Mouse (Mus musculus): ENCODE measurements around the gene Hist1h2af. TPM values are rescaled to one million over a fixed set of nuclear protein-coding genes. Genes with fewer than 3 reads are reported as not detected.
"Not testable (repeated sequence)": the region's sequence is repeated elsewhere in the genome, so short reads cannot be mapped to it uniquely, and the experiment has no call there.

Gene Hist1h2af
- 3.3 and 4.9 TPM in 2 replicates for polyA plus RNA-seq (2015; fragmentation: Nextera tagmentation; extraction: Ambion mirVana)

DNA sequence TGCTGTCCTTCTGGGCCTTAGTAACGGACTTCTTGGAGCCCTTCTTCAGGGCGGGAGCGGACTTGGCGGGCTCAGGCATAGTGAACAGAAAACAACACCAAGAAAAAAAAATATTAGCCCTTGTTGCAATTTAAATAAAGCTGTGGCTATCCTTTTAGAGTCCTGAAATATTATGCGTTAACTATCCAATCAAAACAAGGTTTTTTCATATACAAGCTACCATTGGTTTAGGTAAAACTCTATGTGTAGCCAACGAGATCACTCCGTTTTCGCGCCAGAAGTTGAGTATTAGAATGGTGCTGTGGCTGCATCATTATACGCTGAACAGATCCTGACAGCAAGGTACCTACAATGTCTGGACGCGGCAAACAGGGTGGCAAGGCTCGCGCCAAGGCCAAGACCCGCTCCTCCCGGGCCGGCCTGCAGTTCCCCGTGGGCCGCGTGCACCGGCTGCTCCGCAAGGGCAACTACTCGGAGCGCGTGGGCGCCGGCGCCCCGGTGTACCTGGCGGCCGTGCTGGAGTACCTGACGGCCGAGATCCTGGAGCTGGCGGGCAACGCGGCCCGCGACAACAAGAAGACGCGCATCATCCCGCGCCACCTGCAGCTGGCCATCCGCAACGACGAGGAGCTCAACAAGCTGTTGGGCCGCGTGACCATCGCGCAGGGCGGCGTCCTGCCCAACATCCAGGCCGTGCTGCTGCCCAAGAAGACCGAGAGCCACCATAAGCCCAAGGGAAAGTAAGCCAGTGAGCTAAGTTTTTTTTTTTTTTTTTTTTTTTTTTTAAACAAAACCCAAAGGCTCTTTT is at the start of gene Hist1h2af:
Gene Hist1h2af, plus strand, starts transcription at position 347 of the 808 bp plus-strand sequence.
- ATAC-seq (replicated peaks; ENCODE audit: low FRiP score, low read depth) (peak; percentile 16; the same call in 1 of the 2 replicates), DNase-seq (ENCODE audit: low spot score) (peak; percentile 97)
- not testable (repeated sequence) for H3K27me3 ChIP-seq (ENCODE audit: insufficient read depth, low read length); H3K36me3 ChIP-seq (ENCODE audit: insufficient read depth, low read length); H3K9me3 ChIP-seq (replicated peaks; ENCODE audit: low read length)
- Histone ChIP-seq H3K27ac (peak within 1 kb of the TSS; percentile 97), H3K4me2 (ENCODE audit: low read length) (peak within 1 kb of the TSS; percentile 70), H3K4me1 (replicated peaks; ENCODE audit: insufficient read depth, low read length) (peaks cover 13% of the 10 kb centered on the region), H3K4me3 (replicated peaks; ENCODE audit: low read depth, low read length) (peak within 1 kb of the TSS; percentile 49), H3K9ac (ENCODE audit: low read depth, low read length) (peak within 1 kb of the TSS; percentile 78)
- WGBS = 1% methylated on average over 25 of the region's 53 CpGs

DNA sequence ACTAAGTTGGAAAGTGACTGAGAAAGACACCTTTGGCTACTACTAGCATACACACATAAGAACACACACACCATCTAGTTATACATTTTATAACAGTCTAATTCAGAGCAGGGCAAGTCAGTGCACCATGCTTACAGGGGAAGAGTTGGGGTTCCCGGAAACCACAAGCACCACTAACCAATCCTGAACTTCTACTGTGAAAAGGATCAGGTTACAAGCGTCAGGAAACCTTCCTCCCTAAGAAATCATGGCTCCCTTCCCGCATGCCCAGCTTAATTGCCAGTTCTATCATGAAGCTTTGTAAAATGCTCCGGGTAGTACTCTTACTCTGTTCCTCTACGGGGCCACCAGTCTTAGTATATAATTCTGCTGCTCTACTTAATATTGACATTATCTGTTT is 48.4 kb upstream of the Hist1h2af start:
- ATAC-seq (replicated peaks; ENCODE audit: low FRiP score, low read depth) (no peak), DNase-seq (ENCODE audit: low spot score) (no peak)
- Histone ChIP-seq H3K9ac (ENCODE audit: low read depth, low read length) (no peak overlapping the region), H3K27me3 (ENCODE audit: insufficient read depth, low read length) (no peaks in the 10 kb centered on the region), H3K9me3 (replicated peaks; ENCODE audit: low read length) (no peaks in the 10 kb centered on the region), H3K4me1 (replicated peaks; ENCODE audit: insufficient read depth, low read length) (0 out of 2 replicates have a peak, but pooled peaks cover 7% of the 10 kb centered on the region), H3K36me3 (ENCODE audit: insufficient read depth, low read length) (no peaks in the 10 kb centered on the region), H3K4me3 (replicated peaks; ENCODE audit: low read depth, low read length) (no peak overlapping the region), H3K27ac (no peak overlapping the region), H3K4me2 (ENCODE audit: low read length) (no peak overlapping the region)
- 35% methylated on average over 5 of the region's 5 CpGs for WGBS
- no peak for TF ChIP-seq CTCF (IDR thresholded peaks at IDR 0.05; ENCODE audit: low read depth)

DNA sequence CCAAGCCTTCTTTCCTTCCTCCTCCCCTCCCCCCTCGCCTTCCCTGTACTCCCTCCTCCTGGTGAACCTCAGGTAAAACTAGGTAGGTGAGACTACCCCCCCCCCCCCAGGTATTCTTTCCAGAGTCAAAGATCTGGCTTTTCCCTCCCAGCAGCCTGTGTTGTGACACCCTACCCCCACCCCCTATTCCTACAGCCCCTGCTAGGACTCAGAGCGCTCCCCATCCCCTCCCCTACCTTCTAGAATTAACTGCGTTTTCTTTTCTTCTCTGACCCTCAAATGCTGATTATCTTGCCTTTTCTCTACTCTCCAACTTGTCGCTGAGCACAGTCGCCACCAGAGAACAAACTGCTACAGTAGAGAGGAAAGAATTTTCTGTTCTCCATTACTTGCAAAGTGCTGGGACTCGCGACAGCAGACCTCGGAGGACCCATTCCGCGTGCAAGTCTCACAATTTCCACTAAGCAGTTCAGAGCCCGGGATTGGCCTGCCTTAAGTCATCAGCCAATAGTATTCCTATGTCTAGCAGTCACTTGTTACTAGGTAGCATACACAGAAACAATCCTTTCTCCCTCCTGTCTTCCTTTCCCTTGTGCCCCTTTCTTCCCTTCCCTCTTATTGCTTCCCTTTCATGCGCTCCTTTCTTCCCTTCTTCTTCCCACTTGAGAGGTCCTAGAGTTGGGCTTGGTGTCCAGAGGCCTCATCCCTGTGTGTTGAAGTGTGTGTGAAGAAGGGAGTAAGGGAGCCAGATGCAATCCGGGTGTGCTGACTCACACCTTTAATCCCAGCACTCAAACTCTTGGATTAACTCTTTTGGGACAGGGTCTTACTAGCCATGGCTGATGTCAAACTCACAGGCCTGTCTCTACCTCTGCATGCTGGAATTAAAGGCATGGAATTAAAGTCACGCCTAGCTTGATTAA is 45.0 kb upstream of the Hist1h2af start, which contains the start of gene Btn2a2:
Gene Btn2a2, minus strand, starts transcription at position 458 of the 923 bp plus-strand sequence.
- Histone ChIP-seq H3K27ac (no peak within 1 kb of the TSS), H3K27me3 (ENCODE audit: insufficient read depth, low read length) (no peaks in the 10 kb centered on the region), H3K4me1 (replicated peaks; ENCODE audit: insufficient read depth, low read length) (0 out of 2 replicates have a peak, but pooled peaks cover 7% of the 10 kb centered on the region), H3K9ac (ENCODE audit: low read depth, low read length) (no peak within 1 kb of the TSS), H3K4me2 (ENCODE audit: low read length) (peak within 1 kb of the TSS; percentile 62), H3K4me3 (replicated peaks; ENCODE audit: low read depth, low read length) (peak within 1 kb of the TSS; percentile 28; the same call in 1 of the 2 replicates), H3K9me3 (replicated peaks; ENCODE audit: low read length) (no peaks in the 10 kb centered on the region), H3K36me3 (ENCODE audit: insufficient read depth, low read length) (no peaks in the 10 kb centered on the region)
- ATAC-seq (replicated peaks; ENCODE audit: low FRiP score, low read depth) (peak; percentile 97), DNase-seq (ENCODE audit: low spot score) (peak; percentile 98)
- no peak for TF ChIP-seq CTCF (IDR thresholded peaks at IDR 0.05; ENCODE audit: low read depth)
- WGBS = 4% methylated on average over 13 of the region's 14 CpGs

DNA sequence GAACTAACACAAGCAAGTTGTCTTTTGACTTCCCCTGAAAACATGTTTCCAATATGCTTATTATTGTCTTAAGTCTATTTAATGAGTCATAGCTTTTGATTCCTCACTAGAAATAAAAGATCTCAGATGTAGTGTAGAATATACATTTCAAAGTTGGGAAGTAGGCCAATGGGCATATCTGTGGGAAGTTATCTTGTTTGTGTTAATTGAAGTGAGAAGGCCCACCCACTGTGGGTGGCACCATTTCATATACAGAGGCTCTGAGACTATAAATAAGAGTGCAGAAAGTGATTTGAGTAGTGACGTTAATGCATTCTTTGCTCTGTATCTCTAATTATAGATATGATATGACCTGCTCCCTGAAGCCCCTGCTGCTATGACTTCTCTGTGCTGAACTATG is 42.8 kb upstream of the Hist1h2af start:
- no peak overlapping the region for H3K9ac ChIP-seq (ENCODE audit: low read depth, low read length)
- no peak overlapping the region for H3K4me3 ChIP-seq (replicated peaks; ENCODE audit: low read depth, low read length)
- no peaks in the 10 kb centered on the region for H3K36me3 ChIP-seq (ENCODE audit: insufficient read depth, low read length)
- TF ChIP-seq CTCF (IDR thresholded peaks at IDR 0.05; ENCODE audit: low read depth) = no peak
- no peak overlapping the region for H3K4me2 ChIP-seq (ENCODE audit: low read length)
- H3K9me3 ChIP-seq (replicated peaks; ENCODE audit: low read length) = no peaks in the 10 kb centered on the region
- H3K27ac ChIP-seq = no peak overlapping the region
- H3K4me1 ChIP-seq (replicated peaks; ENCODE audit: insufficient read depth, low read length) = 0 out of 2 replicates have a peak, but pooled peaks cover 7% of the 10 kb centered on the region
- 78% methylated on average over 1 of the region's 1 CpGs for WGBS
- H3K27me3 ChIP-seq (ENCODE audit: insufficient read depth, low read length) = no peaks in the 10 kb centered on the region
- no peak for ATAC-seq (replicated peaks; ENCODE audit: low FRiP score, low read depth)
- DNase-seq (ENCODE audit: low spot score) = no peak

DNA sequence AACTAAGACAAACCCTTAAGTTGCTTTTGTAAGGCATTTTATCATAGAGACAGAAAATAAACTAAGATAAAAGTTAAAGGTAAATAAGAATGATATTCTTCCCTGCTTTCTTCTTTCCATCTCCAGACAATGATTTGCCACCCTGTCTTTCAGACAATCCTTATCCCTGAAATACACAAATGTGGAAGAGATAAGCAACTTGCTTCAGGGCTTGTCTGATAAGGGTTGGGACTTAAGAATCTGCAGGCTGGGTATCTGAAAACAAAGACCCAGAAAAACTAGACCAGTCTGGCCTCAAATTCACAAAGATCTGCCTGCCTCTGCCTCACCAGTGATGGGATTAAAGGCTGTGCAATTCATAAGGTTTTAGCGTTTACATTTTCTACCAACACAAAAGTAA is 42.4 kb upstream of the Hist1h2af start:
- TF ChIP-seq CTCF (IDR thresholded peaks at IDR 0.05; ENCODE audit: low read depth) = no peak
- Histone ChIP-seq H3K27me3 (ENCODE audit: insufficient read depth, low read length) (no peaks in the 10 kb centered on the region), H3K36me3 (ENCODE audit: insufficient read depth, low read length) (no peaks in the 10 kb centered on the region), H3K9ac (ENCODE audit: low read depth, low read length) (no peak overlapping the region), H3K4me2 (ENCODE audit: low read length) (no peak overlapping the region), H3K9me3 (replicated peaks; ENCODE audit: low read length) (no peaks in the 10 kb centered on the region), H3K4me3 (replicated peaks; ENCODE audit: low read depth, low read length) (no peak overlapping the region), H3K4me1 (replicated peaks; ENCODE audit: insufficient read depth, low read length) (0 out of 2 replicates have a peak, but pooled peaks cover 7% of the 10 kb centered on the region), H3K27ac (no peak overlapping the region)
- ATAC-seq (replicated peaks; ENCODE audit: low FRiP score, low read depth) = no peak
- DNase-seq (ENCODE audit: low spot score) = no peak
- 19% methylated on average over 1 of the region's 1 CpGs for WGBS

DNA sequence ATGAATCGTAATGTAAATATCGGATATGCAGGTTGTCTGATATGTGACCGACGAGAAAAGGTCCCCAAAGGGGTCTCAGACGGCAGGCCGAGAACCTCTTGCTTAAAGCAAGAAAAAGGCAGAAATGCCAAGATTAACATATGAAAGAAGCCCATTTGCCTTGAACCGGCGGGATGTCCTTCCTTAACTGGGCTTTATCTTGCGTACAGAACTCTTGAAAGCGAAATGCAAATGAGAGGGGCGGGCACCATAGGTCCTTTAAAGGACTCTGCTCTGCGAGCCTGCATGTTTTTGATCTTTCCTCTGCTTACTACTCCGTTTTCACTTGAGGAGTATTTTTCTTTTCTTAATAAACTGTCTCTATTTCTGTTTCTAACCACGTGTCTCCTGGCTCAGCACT is 41.7 kb upstream of the Hist1h2af start:
- no peak for ATAC-seq (replicated peaks; ENCODE audit: low FRiP score, low read depth)
- H3K4me1 ChIP-seq (replicated peaks; ENCODE audit: insufficient read depth, low read length) = 0 out of 2 replicates have a peak, but pooled peaks cover 7% of the 10 kb centered on the region
- peak overlapping the region; percentile 51 for H3K4me2 ChIP-seq (ENCODE audit: low read length)
- no peaks in the 10 kb centered on the region for H3K9me3 ChIP-seq (replicated peaks; ENCODE audit: low read length)
- no peak overlapping the region for H3K27ac ChIP-seq
- H3K4me3 ChIP-seq (replicated peaks; ENCODE audit: low read depth, low read length) = peak overlapping the region; percentile 20
- TF ChIP-seq CTCF (IDR thresholded peaks at IDR 0.05; ENCODE audit: low read depth) = no peak
- DNase-seq (ENCODE audit: low spot score) = no peak
- H3K27me3 ChIP-seq (ENCODE audit: insufficient read depth, low read length) = no peaks in the 10 kb centered on the region
- H3K9ac ChIP-seq (ENCODE audit: low read depth, low read length) = no peak overlapping the region
- H3K36me3 ChIP-seq (ENCODE audit: insufficient read depth, low read length) = no peaks in the 10 kb centered on the region
- WGBS = 8% methylated on average over 14 of the region's 14 CpGs

All from kidney, postnatal 0 days (tissue).